Mouse (Mus musculus): ENCODE results near the gene Klhl10. TPM values are rescaled to one million over a fixed set of nuclear protein-coding genes. Genes with fewer than 3 reads are reported as not detected.

Klhl10 gene
- polyA plus RNA-seq, 1 experiment from 2014 or later, result 0.43 TPM

- 96% methylated on average over 3 of the region's 3 CpGs for WGBS
- ATAC-seq, result no peak
- H3K27ac ChIP-seq (ENCODE audit: low read length), result no peak overlapping the region
- no peaks in the 10 kb centered on the region for H3K9me3 ChIP-seq (ENCODE audit: low read length)
- DNase-seq (ENCODE audit: low spot score), result no peak
- no peak for TF ChIP-seq CTCF (IDR thresholded peaks at IDR 0.05)
- no peak for TF ChIP-seq EP300 (IDR thresholded peaks at IDR 0.05)
- H3K27me3 ChIP-seq (replicated peaks; ENCODE audit: insufficient read depth, low read length), result no peaks in the 10 kb centered on the region
- peaks cover 44% of the 10 kb centered on the region for H3K36me3 ChIP-seq (ENCODE audit: insufficient read depth, low read length)
- H3K9ac ChIP-seq (replicated peaks; ENCODE audit: low read depth), result no peak overlapping the region
- no peak overlapping the region for H3K4me3 ChIP-seq (ENCODE audit: low read depth, low read length)
- H3K4me2 ChIP-seq (replicated peaks; ENCODE audit: low read depth, low read length), result no peak overlapping the region
- no peaks in the 10 kb centered on the region for H3K4me1 ChIP-seq (ENCODE audit: insufficient read depth, low read depth, low read length)
Measured at GRCm38 (mm10) chr11:100484461-100484860, 42.7 kb downstream of the Klhl10 start.

GRCm38 (mm10) chr11:100485801-100486538 lies 44.3 kb downstream of the Klhl10 start:
- 78% methylated on average over 8 of the region's 8 CpGs for WGBS
- H3K4me1 ChIP-seq (ENCODE audit: insufficient read depth, low read depth, low read length), result no peaks in the 10 kb centered on the region
- DNase-seq (ENCODE audit: low spot score), result peak; percentile 71
- no peaks in the 10 kb centered on the region for H3K27me3 ChIP-seq (replicated peaks; ENCODE audit: insufficient read depth, low read length)
- no peak overlapping the region for H3K4me3 ChIP-seq (ENCODE audit: low read depth, low read length)
- H3K9me3 ChIP-seq (ENCODE audit: low read length), result no peaks in the 10 kb centered on the region
- no peak overlapping the region for H3K9ac ChIP-seq (replicated peaks; ENCODE audit: low read depth)
- H3K36me3 ChIP-seq (ENCODE audit: insufficient read depth, low read length), result peaks cover 43% of the 10 kb centered on the region
- no peak overlapping the region for H3K4me2 ChIP-seq (replicated peaks; ENCODE audit: low read depth, low read length)
- ATAC-seq, result peak; percentile 56; the same call in 1 of the 2 replicates
- no peak overlapping the region for H3K27ac ChIP-seq (ENCODE audit: low read length)
- TF ChIP-seq CTCF (IDR thresholded peaks at IDR 0.05), result peak; percentile 74
- no peak for TF ChIP-seq EP300 (IDR thresholded peaks at IDR 0.05)

- no peaks in the 10 kb centered on the region for H3K4me1 ChIP-seq (ENCODE audit: insufficient read depth, low read depth, low read length)
- no peak for DNase-seq (ENCODE audit: low spot score)
- no peak overlapping the region for H3K9ac ChIP-seq (replicated peaks; ENCODE audit: low read depth)
- no peaks in the 10 kb centered on the region for H3K9me3 ChIP-seq (ENCODE audit: low read length)
- H3K4me3 ChIP-seq (ENCODE audit: low read depth, low read length), result no peak overlapping the region
- TF ChIP-seq CTCF (IDR thresholded peaks at IDR 0.05), result peak; percentile 53
- TF ChIP-seq EP300 (IDR thresholded peaks at IDR 0.05), result no peak
- H3K27ac ChIP-seq (ENCODE audit: low read length), result no peak overlapping the region
- no peak overlapping the region for H3K4me2 ChIP-seq (replicated peaks; ENCODE audit: low read depth, low read length)
- 89% methylated on average over 6 of the region's 6 CpGs for WGBS
- H3K27me3 ChIP-seq (replicated peaks; ENCODE audit: insufficient read depth, low read length), result no peaks in the 10 kb centered on the region
- H3K36me3 ChIP-seq (ENCODE audit: insufficient read depth, low read length), result peaks cover 30% of the 10 kb centered on the region
- ATAC-seq, result no peak
Measured at GRCm38 (mm10) chr11:100490951-100491350, 49.2 kb downstream of the Klhl10 start.

- WGBS, result 92% methylated on average over 12 of the region's 12 CpGs
- DNase-seq (ENCODE audit: low spot score) (no peak), ATAC-seq (no peak)
- Histone ChIP-seq H3K27me3 (replicated peaks; ENCODE audit: insufficient read depth, low read length) (no peaks in the 10 kb centered on the region), H3K4me1 (ENCODE audit: insufficient read depth, low read depth, low read length) (no peaks in the 10 kb centered on the region), H3K4me2 (replicated peaks; ENCODE audit: low read depth, low read length) (no peak overlapping the region), H3K27ac (ENCODE audit: low read length) (no peak overlapping the region), H3K36me3 (ENCODE audit: insufficient read depth, low read length) (peaks cover 53% of the 10 kb centered on the region), H3K4me3 (ENCODE audit: low read depth, low read length) (no peak overlapping the region), H3K9ac (replicated peaks; ENCODE audit: low read depth) (no peak overlapping the region), H3K9me3 (ENCODE audit: low read length) (no peaks in the 10 kb centered on the region)
- TF ChIP-seq CTCF (IDR thresholded peaks at IDR 0.05) (no peak), EP300 (IDR thresholded peaks at IDR 0.05) (no peak)
Measured at GRCm38 (mm10) chr11:100493771-100494170, 52.1 kb downstream of the Klhl10 start.

- Histone ChIP-seq H3K9ac (replicated peaks; ENCODE audit: low read depth) (no peak overlapping the region), H3K9me3 (ENCODE audit: low read length) (no peaks in the 10 kb centered on the region), H3K4me1 (ENCODE audit: insufficient read depth, low read depth, low read length) (no peaks in the 10 kb centered on the region), H3K36me3 (ENCODE audit: insufficient read depth, low read length) (peaks cover 61% of the 10 kb centered on the region), H3K4me2 (replicated peaks; ENCODE audit: low read depth, low read length) (no peak overlapping the region), H3K4me3 (ENCODE audit: low read depth, low read length) (no peak overlapping the region), H3K27me3 (replicated peaks; ENCODE audit: insufficient read depth, low read length) (no peaks in the 10 kb centered on the region), H3K27ac (ENCODE audit: low read length) (no peak overlapping the region)
- ATAC-seq (no peak), DNase-seq (ENCODE audit: low spot score) (no peak)
- TF ChIP-seq EP300 (IDR thresholded peaks at IDR 0.05) (no peak), CTCF (IDR thresholded peaks at IDR 0.05) (no peak)
- WGBS, result 68% methylated on average over 3 of the region's 3 CpGs
Measured at GRCm38 (mm10) chr11:100500241-100500640, 58.5 kb downstream of the Klhl10 start.

- Histone ChIP-seq H3K4me2 (replicated peaks; ENCODE audit: low read depth, low read length) (no peak overlapping the region), H3K4me1 (ENCODE audit: insufficient read depth, low read depth, low read length) (no peaks in the 10 kb centered on the region), H3K27me3 (replicated peaks; ENCODE audit: insufficient read depth, low read length) (no peaks in the 10 kb centered on the region), H3K36me3 (ENCODE audit: insufficient read depth, low read length) (peaks cover 57% of the 10 kb centered on the region), H3K4me3 (ENCODE audit: low read depth, low read length) (no peak overlapping the region), H3K27ac (ENCODE audit: low read length) (no peak overlapping the region), H3K9ac (replicated peaks; ENCODE audit: low read depth) (no peak overlapping the region), H3K9me3 (ENCODE audit: low read length) (no peaks in the 10 kb centered on the region)
- ATAC-seq (no peak), DNase-seq (ENCODE audit: low spot score) (no peak)
- TF ChIP-seq EP300 (IDR thresholded peaks at IDR 0.05) (no peak), CTCF (IDR thresholded peaks at IDR 0.05) (no peak)
- WGBS, result 91% methylated on average over 7 of the region's 7 CpGs
Measured at GRCm38 (mm10) chr11:100500651-100501050, 58.9 kb downstream of the Klhl10 start.
